Mouse (Mus musculus) liver, embryonic 15.5 days (tissue): ENCODE measurements around the gene Zfp579. TPM values are rescaled to one million over a fixed set of nuclear protein-coding genes. Genes with fewer than 3 reads are reported as not detected.

ENCODE experiments used
- ATAC-seq: fragments of 200-750 bp; cut with Nextera tagmentation; 2 replicates; pipeline ENCODE4 v1.8.0; 2017; ENCODE audit warnings: moderate number of reproducible peaks, mild to moderate bottlenecking, moderate library complexity; ENCODE audit not compliant: insufficient read depth
- H3K27ac ChIP-seq: fragments of 300-500 bp; sonication (generic); replicated peaks from 2 replicates; pipeline ENCODE4 v1.5.1; 2015; ENCODE audit warnings: mild to moderate bottlenecking, inconsistent platforms
- H3K27me3 ChIP-seq: fragments of 300-500 bp; sonication (generic); 2 replicates; pipeline ENCODE4 v1.6.1; 2015; ENCODE audit warnings: mild to moderate bottlenecking, inconsistent platforms
- H3K36me3 ChIP-seq: fragments of 300-500 bp; sonication (generic); replicated peaks from 2 replicates; pipeline ENCODE4 v1.6.1; 2015; ENCODE audit warnings: moderate library complexity, mild to moderate bottlenecking, inconsistent platforms
- H3K4me1 ChIP-seq: fragments of 300-500 bp; sonication (generic); replicated peaks from 2 replicates; pipeline ENCODE4 v1.6.1; 2015; ENCODE audit warnings: inconsistent platforms
- H3K4me2 ChIP-seq: fragments of 300-500 bp; sonication (generic); 2 replicates; pipeline ENCODE4 v1.6.1; 2015; ENCODE audit warnings: moderate library complexity, mild to moderate bottlenecking, inconsistent platforms
- H3K4me3 ChIP-seq: fragments of 300-500 bp; sonication (generic); replicated peaks from 2 replicates; pipeline ENCODE4 v1.5.1; 2015; ENCODE audit warnings: mild to moderate bottlenecking, inconsistent platforms
- H3K9ac ChIP-seq: fragments of 300-500 bp; sonication (generic); 2 replicates; pipeline ENCODE4 v1.6.1; 2015; ENCODE audit warnings: moderate library complexity, mild to moderate bottlenecking, inconsistent platforms
- H3K9me3 ChIP-seq: fragments of 300-500 bp; sonication (generic); replicated peaks from 2 replicates; pipeline ENCODE4 v1.6.1; 2016; ENCODE audit warnings: inconsistent platforms
- WGBS: fragments of 180-500 bp; shearing (Covaris S2); methylation state at CpG from one replicate; pipeline ENCODE4 v1.1.7; 2015; ENCODE audit warnings: mixed read lengths; ENCODE audit not compliant: insufficient replicate concordance; 5-methylcytosine and 5-hydroxymethylcytosine counted together
- polyA plus RNA-seq: library from polyadenylated mRNA; unstranded; fragments of >200 nt; fragmentation: Nextera tagmentation; extraction: Ambion mirVana; gene quantifications from 2 replicates; pipeline ENCODE4 v1.2.1, GENCODE M21; 2015

Zfp579 gene
- polyA plus RNA-seq, result 3.3 and 4.6 TPM in 2 replicates

- no peak within 1 kb of the TSS for H3K27ac ChIP-seq
- ATAC-seq, result peak; percentile 73
- WGBS, result 6% methylated on average over 16 of the region's 26 CpGs
- H3K4me3 ChIP-seq, result peak within 1 kb of the TSS; percentile 56
- peak within 1 kb of the TSS; percentile 60 for H3K4me2 ChIP-seq
- H3K9me3 ChIP-seq, result no peaks in the 10 kb centered on the region
- no peaks in the 10 kb centered on the region for H3K4me1 ChIP-seq
- peak within 1 kb of the TSS; percentile 36; the same call in 1 of the 2 replicates for H3K9ac ChIP-seq
- H3K27me3 ChIP-seq, result peaks cover 39% of the 10 kb centered on the region
- no peaks in the 10 kb centered on the region; the same call in 1 of the 2 replicates for H3K36me3 ChIP-seq
Measured at GRCm38 (mm10) chr7:4996003-4996895, at the start of gene Zfp579. Zfp579 (minus strand) TSS chr7:4996158.

- Histone ChIP-seq H3K36me3 (no peaks in the 10 kb centered on the region), H3K9ac (no peak overlapping the region), H3K4me2 (no peak overlapping the region), H3K4me3 (no peak overlapping the region), H3K27ac (no peak overlapping the region), H3K27me3 (peaks cover 19% of the 10 kb centered on the region), H3K4me1 (no peaks in the 10 kb centered on the region; the same call in 1 of the 2 replicates), H3K9me3 (no peaks in the 10 kb centered on the region)
- 24% methylated on average over 2 of the region's 2 CpGs for WGBS
- no peak for ATAC-seq
Measured at GRCm38 (mm10) chr7:5044981-5045380, 49.0 kb upstream of the Zfp579 start.

DNA sequence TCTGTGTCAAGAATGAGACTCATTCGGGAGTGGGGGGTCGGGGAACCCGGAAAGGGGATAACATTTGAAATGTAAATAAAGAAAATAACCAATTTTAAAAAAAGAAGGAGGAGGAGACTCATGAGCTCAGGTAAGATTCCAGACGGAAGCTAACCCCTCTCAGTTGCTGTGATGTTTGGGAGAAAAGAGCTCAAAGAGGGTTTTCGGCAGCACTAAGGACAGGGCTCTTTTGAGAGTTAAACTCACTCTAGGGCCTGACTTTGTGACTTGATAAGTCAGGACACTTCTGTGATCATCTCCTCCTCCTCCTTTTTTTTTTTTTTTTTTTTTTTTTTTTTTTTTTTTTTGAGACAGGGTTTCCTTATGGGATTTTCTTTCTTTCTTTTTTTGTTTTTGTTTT, 43.0 kb upstream of the Zfp579 start:
- no peaks in the 10 kb centered on the region for H3K9me3 ChIP-seq
- H3K4me1 ChIP-seq, result peaks cover 23% of the 10 kb centered on the region
- no peak for ATAC-seq
- peak overlapping the region; percentile 81 for H3K4me2 ChIP-seq
- H3K4me3 ChIP-seq, result peak overlapping the region; percentile 91
- peak overlapping the region; percentile 85 for H3K9ac ChIP-seq
- peak overlapping the region; percentile 96 for H3K27ac ChIP-seq
- H3K27me3 ChIP-seq, result no peaks in the 10 kb centered on the region
- H3K36me3 ChIP-seq, result peaks cover 9% of the 10 kb centered on the region
- WGBS, result 21% methylated on average over 5 of the region's 5 CpGs

- H3K4me2 ChIP-seq, result peak within 1 kb of the TSS; percentile 81
- H3K9me3 ChIP-seq, result no peaks in the 10 kb centered on the region
- H3K4me3 ChIP-seq, result peak within 1 kb of the TSS; percentile 91
- peak within 1 kb of the TSS; percentile 85 for H3K9ac ChIP-seq
- peak; percentile 98 for ATAC-seq
- WGBS, result under 1% methylated on average over 48 of the region's 48 CpGs
- peaks cover 23% of the 10 kb centered on the region for H3K4me1 ChIP-seq
- no peaks in the 10 kb centered on the region for H3K27me3 ChIP-seq
- H3K36me3 ChIP-seq, result peaks cover 16% of the 10 kb centered on the region
- peak within 1 kb of the TSS; percentile 96 for H3K27ac ChIP-seq
Measured at GRCm38 (mm10) chr7:5038109-5038732, 42.3 kb upstream of the Zfp579 start, which contains the start of gene Zfp784. Zfp784 (minus strand) TSS chr7:5038446.

DNA sequence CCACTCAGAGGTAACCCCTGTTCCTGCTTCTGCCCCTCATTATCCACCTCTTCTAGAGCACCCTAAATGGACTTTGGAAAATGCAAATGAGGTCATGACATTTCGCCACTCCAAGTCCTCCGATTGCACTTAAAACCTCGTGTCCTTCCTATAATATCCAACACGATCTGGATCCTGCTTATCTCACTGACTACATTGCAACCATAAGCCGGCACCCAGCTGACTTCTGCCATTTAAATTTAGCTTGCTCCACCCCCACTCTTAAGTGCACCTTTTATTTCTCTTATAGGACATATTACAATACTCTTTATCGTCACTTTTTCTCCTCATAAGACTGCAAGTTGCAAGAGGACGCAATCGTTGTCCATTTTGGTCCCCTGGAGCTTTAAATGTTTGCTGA, 41.5 kb upstream of the Zfp579 start:
- Histone ChIP-seq H3K36me3 (peaks cover 24% of the 10 kb centered on the region), H3K27ac (peak overlapping the region; percentile 96), H3K9ac (peak overlapping the region; percentile 85; the same call in 1 of the 2 replicates), H3K4me3 (peak overlapping the region; percentile 91), H3K4me2 (peak overlapping the region; percentile 81), H3K27me3 (no peaks in the 10 kb centered on the region), H3K4me1 (peaks cover 23% of the 10 kb centered on the region), H3K9me3 (no peaks in the 10 kb centered on the region)
- ATAC-seq, result no peak
- WGBS, result 71% methylated on average over 8 of the region's 8 CpGs

GRCm38 (mm10) chr7:5037026-5037425, 41.1 kb upstream of the Zfp579 start:
- Histone ChIP-seq H3K4me3 (no peak overlapping the region), H3K9me3 (no peaks in the 10 kb centered on the region), H3K27me3 (no peaks in the 10 kb centered on the region), H3K4me2 (no peak overlapping the region), H3K36me3 (peaks cover 28% of the 10 kb centered on the region), H3K9ac (no peak overlapping the region), H3K4me1 (peaks cover 23% of the 10 kb centered on the region), H3K27ac (no peak overlapping the region)
- ATAC-seq, result no peak
- WGBS, result 90% methylated on average over 7 of the region's 7 CpGs

GRCm38 (mm10) chr7:5036136-5036535, 40.2 kb upstream of the Zfp579 start:
- H3K27me3 ChIP-seq, result no peaks in the 10 kb centered on the region
- H3K4me1 ChIP-seq, result peaks cover 23% of the 10 kb centered on the region
- WGBS, result 80% methylated on average over 9 of the region's 9 CpGs
- H3K4me2 ChIP-seq, result no peak overlapping the region
- peaks cover 4% of the 10 kb centered on the region for H3K9me3 ChIP-seq
- no peak overlapping the region for H3K4me3 ChIP-seq
- H3K9ac ChIP-seq, result no peak overlapping the region
- no peak for ATAC-seq
- peaks cover 37% of the 10 kb centered on the region for H3K36me3 ChIP-seq
- no peak overlapping the region for H3K27ac ChIP-seq

- Histone ChIP-seq H3K36me3 (peaks cover 42% of the 10 kb centered on the region), H3K27ac (no peak overlapping the region), H3K4me3 (no peak overlapping the region), H3K9me3 (peaks cover 9% of the 10 kb centered on the region), H3K27me3 (no peaks in the 10 kb centered on the region), H3K9ac (no peak overlapping the region), H3K4me2 (no peak overlapping the region), H3K4me1 (peaks cover 23% of the 10 kb centered on the region)
- ATAC-seq, result no peak
- WGBS, result 89% methylated on average over 17 of the region's 17 CpGs
Measured at GRCm38 (mm10) chr7:5035628-5036027, 39.7 kb upstream of the Zfp579 start.

- no peak within 1 kb of the TSS for H3K4me2 ChIP-seq
- H3K36me3 ChIP-seq, result peaks cover 60% of the 10 kb centered on the region
- peaks cover 17% of the 10 kb centered on the region for H3K4me1 ChIP-seq
- 69% methylated on average over 3 of the region's 3 CpGs for WGBS
- no peaks in the 10 kb centered on the region for H3K27me3 ChIP-seq
- H3K27ac ChIP-seq, result no peak within 1 kb of the TSS
- no peak within 1 kb of the TSS for H3K4me3 ChIP-seq
- no peak for ATAC-seq
- H3K9ac ChIP-seq, result no peak within 1 kb of the TSS
- H3K9me3 ChIP-seq, result peaks cover 28% of the 10 kb centered on the region
Measured at GRCm38 (mm10) chr7:5033818-5034217, 37.9 kb upstream of the Zfp579 start, which contains the start of gene 4632433K11Rik. 4632433K11Rik (plus strand) TSS chr7:5034118.

- H3K9me3 ChIP-seq, result peaks cover 28% of the 10 kb centered on the region
- peaks cover 76% of the 10 kb centered on the region for H3K36me3 ChIP-seq
- H3K27ac ChIP-seq, result no peak overlapping the region
- H3K9ac ChIP-seq, result no peak overlapping the region
- no peak for ATAC-seq
- H3K4me2 ChIP-seq, result no peak overlapping the region
- no peaks in the 10 kb centered on the region for H3K4me1 ChIP-seq
- no peaks in the 10 kb centered on the region for H3K27me3 ChIP-seq
- WGBS, result 90% methylated on average over 46 of the region's 46 CpGs
- H3K4me3 ChIP-seq, result no peak overlapping the region
Measured at GRCm38 (mm10) chr7:5031496-5031895, 35.5 kb upstream of the Zfp579 start.
